Mouse (Mus musculus) lung, embryonic 14.5 days (tissue): ENCODE data around the gene Ncam1. TPM values are rescaled to one million over a fixed set of nuclear protein-coding genes. Genes with fewer than 3 reads are reported as not detected.

Experiments
- ATAC-seq: fragments of 200-750 bp; cut with Nextera tagmentation; 2 replicates; pipeline ENCODE4 v1.8.0; 2017; ENCODE audit warnings: mild to moderate bottlenecking, moderate TSS enrichment, moderate library complexity; ENCODE audit not compliant: insufficient read depth
- DNase-seq: peaks from one replicate; pipeline ENCODE4 v3.0.0-alpha.2; 2015
- H3K27ac ChIP-seq: fragments of 300-500 bp; sonication (generic); 2 replicates; pipeline ENCODE4 v1.5.1; 2014; ENCODE audit warnings: low read depth, mild to moderate bottlenecking, moderate library complexity
- H3K27me3 ChIP-seq: fragments of 300-500 bp; sonication (generic); 2 replicates; pipeline ENCODE4 v1.6.1; 2014; ENCODE audit warnings: low read length, control low read depth; ENCODE audit not compliant: insufficient read depth
- H3K36me3 ChIP-seq: fragments of 300-500 bp; sonication (generic); 2 replicates; pipeline ENCODE4 v1.6.1; 2014; ENCODE audit warnings: control low read depth; ENCODE audit not compliant: insufficient read depth
- H3K4me1 ChIP-seq: fragments of 300-500 bp; sonication (generic); 2 replicates; pipeline ENCODE4 v1.6.1; 2014; ENCODE audit warnings: antibody characterized with exemption, control low read depth; ENCODE audit not compliant: insufficient read depth
- H3K4me2 ChIP-seq: fragments of 300-500 bp; sonication (generic); 2 replicates; pipeline ENCODE4 v1.6.1; 2014; ENCODE audit warnings: mild to moderate bottlenecking
- H3K4me3 ChIP-seq: fragments of 300-500 bp; sonication (generic); 2 replicates; pipeline ENCODE4 v1.5.1; 2014; ENCODE audit warnings: low read depth, low read length
- H3K9ac ChIP-seq: fragments of 300-500 bp; sonication (generic); 2 replicates; pipeline ENCODE4 v1.6.1; 2014
- H3K9me3 ChIP-seq: fragments of 300-500 bp; sonication (generic); 2 replicates; pipeline ENCODE4 v1.6.1; 2016; ENCODE audit warnings: low read depth, low read length, control low read depth
- CTCF ChIP-seq: IDR thresholded peaks from 2 replicates; pipeline ENCODE4 v1.5.1; 2016; ENCODE audit warnings: antibody characterized with exemption, low read depth
- WGBS: fragments of 180-500 bp; shearing (Covaris S2); extraction: QIAGEN DNeasy Blood & Tissue Kit; methylation state at CpG from one replicate; pipeline ENCODE4 v1.1.7; 2014; 5-methylcytosine and 5-hydroxymethylcytosine counted together
- polyA plus RNA-seq: library from polyadenylated mRNA; unstranded; fragments of >200 nt; fragmentation: Nextera tagmentation; extraction: Ambion mirVana; gene quantifications from 2 replicates; pipeline ENCODE4 v1.2.1, GENCODE M21; 2014

The Ncam1 gene
- polyA plus RNA-seq, 1 experiment from 2014 or later, result 19.6 TPM

GRCm38 (mm10) chr9:49679270-49679669, 119.5 kb downstream of the Ncam1 start:
- Histone ChIP-seq H3K9ac (no peak overlapping the region), H3K27ac (no peak overlapping the region), H3K36me3 (no peaks in the 10 kb centered on the region), H3K4me3 (no peak overlapping the region), H3K27me3 (no peaks in the 10 kb centered on the region), H3K4me1 (no peaks in the 10 kb centered on the region), H3K9me3 (no peaks in the 10 kb centered on the region), H3K4me2 (no peak overlapping the region)
- no peak for TF ChIP-seq CTCF
- WGBS, result 44% methylated on average over 3 of the region's 3 CpGs
- DNase-seq (no peak), ATAC-seq (no peak)

GRCm38 (mm10) chr9:49675696-49676465, 122.8 kb downstream of the Ncam1 start:
- Histone ChIP-seq H3K4me1 (no peaks in the 10 kb centered on the region), H3K27me3 (no peaks in the 10 kb centered on the region), H3K4me2 (no peak overlapping the region), H3K27ac (no peak overlapping the region), H3K36me3 (no peaks in the 10 kb centered on the region), H3K9ac (no peak overlapping the region), H3K4me3 (no peak overlapping the region), H3K9me3 (no peaks in the 10 kb centered on the region)
- WGBS, result 62% methylated on average over 9 of the region's 9 CpGs
- TF ChIP-seq CTCF, result no peak
- ATAC-seq (no peak), DNase-seq (no peak)

- Histone ChIP-seq H3K4me3 (no peak overlapping the region), H3K4me1 (no peaks in the 10 kb centered on the region), H3K9me3 (no peaks in the 10 kb centered on the region), H3K27ac (no peak overlapping the region), H3K27me3 (no peaks in the 10 kb centered on the region), H3K9ac (no peak overlapping the region), H3K36me3 (no peaks in the 10 kb centered on the region), H3K4me2 (no peak overlapping the region)
- TF ChIP-seq CTCF, result no peak
- ATAC-seq, result no peak
- WGBS, result 69% methylated on average over 6 of the region's 6 CpGs
- DNase-seq, result no peak
These were observed 126.0 kb downstream of the Ncam1 start for GRCm38 (mm10) chr9:49672646-49673199.

GRCm38 (mm10) chr9:49667066-49667465, 131.7 kb downstream of the Ncam1 start:
- no peak overlapping the region for H3K4me2 ChIP-seq
- no peak overlapping the region for H3K9ac ChIP-seq
- no peaks in the 10 kb centered on the region for H3K27me3 ChIP-seq
- H3K36me3 ChIP-seq, result no peaks in the 10 kb centered on the region
- TF ChIP-seq CTCF, result 0 out of 2 replicates have a peak, but pooled peaks have one; percentile 15
- H3K4me3 ChIP-seq, result no peak overlapping the region
- H3K4me1 ChIP-seq, result no peaks in the 10 kb centered on the region
- no peak overlapping the region for H3K27ac ChIP-seq
- DNase-seq (no peak), ATAC-seq (no peak)
- H3K9me3 ChIP-seq, result no peaks in the 10 kb centered on the region

GRCm38 (mm10) chr9:49665361-49665760, 133.4 kb downstream of the Ncam1 start:
- WGBS, result 26% methylated on average over 5 of the region's 5 CpGs
- no peaks in the 10 kb centered on the region for H3K27me3 ChIP-seq
- DNase-seq (peak; percentile 19), ATAC-seq (no peak)
- H3K9me3 ChIP-seq, result no peaks in the 10 kb centered on the region
- H3K4me1 ChIP-seq, result no peaks in the 10 kb centered on the region
- H3K36me3 ChIP-seq, result no peaks in the 10 kb centered on the region
- H3K4me3 ChIP-seq, result no peak overlapping the region
- TF ChIP-seq CTCF, result no peak
- H3K9ac ChIP-seq, result no peak overlapping the region
- no peak overlapping the region for H3K27ac ChIP-seq
- H3K4me2 ChIP-seq, result no peak overlapping the region

GRCm38 (mm10) chr9:49663927-49664320, 134.8 kb downstream of the Ncam1 start:
- DNase-seq, result no peak
- Histone ChIP-seq H3K36me3 (no peaks in the 10 kb centered on the region), H3K27me3 (no peaks in the 10 kb centered on the region), H3K4me1 (no peaks in the 10 kb centered on the region), H3K4me3 (no peak overlapping the region), H3K9ac (no peak overlapping the region), H3K9me3 (no peaks in the 10 kb centered on the region), H3K27ac (no peak overlapping the region), H3K4me2 (no peak overlapping the region)
- WGBS, result 91% methylated on average over 8 of the region's 8 CpGs
- no peak for ATAC-seq
- no peak for TF ChIP-seq CTCF

GRCm38 (mm10) chr9:49662958-49663926, 135.5 kb downstream of the Ncam1 start:
- Histone ChIP-seq H3K27ac (no peak overlapping the region), H3K36me3 (no peaks in the 10 kb centered on the region), H3K9me3 (no peaks in the 10 kb centered on the region), H3K9ac (no peak overlapping the region), H3K4me2 (no peak overlapping the region), H3K4me1 (no peaks in the 10 kb centered on the region), H3K4me3 (no peak overlapping the region), H3K27me3 (no peaks in the 10 kb centered on the region)
- DNase-seq (no peak), ATAC-seq (no peak)
- WGBS, result 74% methylated on average over 8 of the region's 8 CpGs
- TF ChIP-seq CTCF, result peak; percentile 41; the same call in 1 of the 2 replicates
